Mouse (Mus musculus) kidney, adult 2 months (tissue): ENCODE measurements around the gene Acap2.

Experiments
- CTCF ChIP-seq: fragments of 200-500 bp; conservative IDR thresholded peaks from 2 replicates; pipeline ENCODE4 v1.5.1; 2011; ENCODE audit warnings: low read depth, mild to moderate bottlenecking, control low read depth, low read length, moderate library complexity, mixed read lengths; ENCODE audit not compliant: insufficient read depth, insufficient read length
- POLR2A ChIP-seq: fragments of 200-500 bp; IDR thresholded peaks from one replicate; pipeline ENCODE4 v1.6.1; 2011; ENCODE audit warnings: low read depth, low read length, control low read depth

DNA sequence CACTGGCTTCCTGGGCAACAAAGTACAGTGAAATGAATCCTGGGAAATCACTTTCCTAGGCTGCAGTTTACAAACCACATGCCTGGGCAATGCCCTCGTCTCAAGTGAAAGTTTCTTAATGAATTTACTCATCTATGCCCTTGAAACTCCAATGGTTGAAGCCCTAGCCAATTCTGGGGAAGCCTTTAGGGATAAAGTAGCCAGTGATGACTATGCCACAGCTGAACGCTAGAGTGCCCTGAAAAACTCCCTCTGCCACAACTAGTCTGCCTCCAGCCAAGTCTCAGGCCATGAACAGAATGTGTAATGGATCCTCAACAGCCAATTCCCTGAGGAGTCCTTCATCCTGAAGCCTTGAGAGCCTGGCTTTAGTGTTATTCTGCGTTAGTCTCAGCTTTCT is 8.5 kb downstream of the Acap2 start:
- no peak for TF ChIP-seq CTCF
- no peak for TF ChIP-seq POLR2A
